11 mouse cellular contexts compared by ENCODE assay signal in the genomic region with DNA sequence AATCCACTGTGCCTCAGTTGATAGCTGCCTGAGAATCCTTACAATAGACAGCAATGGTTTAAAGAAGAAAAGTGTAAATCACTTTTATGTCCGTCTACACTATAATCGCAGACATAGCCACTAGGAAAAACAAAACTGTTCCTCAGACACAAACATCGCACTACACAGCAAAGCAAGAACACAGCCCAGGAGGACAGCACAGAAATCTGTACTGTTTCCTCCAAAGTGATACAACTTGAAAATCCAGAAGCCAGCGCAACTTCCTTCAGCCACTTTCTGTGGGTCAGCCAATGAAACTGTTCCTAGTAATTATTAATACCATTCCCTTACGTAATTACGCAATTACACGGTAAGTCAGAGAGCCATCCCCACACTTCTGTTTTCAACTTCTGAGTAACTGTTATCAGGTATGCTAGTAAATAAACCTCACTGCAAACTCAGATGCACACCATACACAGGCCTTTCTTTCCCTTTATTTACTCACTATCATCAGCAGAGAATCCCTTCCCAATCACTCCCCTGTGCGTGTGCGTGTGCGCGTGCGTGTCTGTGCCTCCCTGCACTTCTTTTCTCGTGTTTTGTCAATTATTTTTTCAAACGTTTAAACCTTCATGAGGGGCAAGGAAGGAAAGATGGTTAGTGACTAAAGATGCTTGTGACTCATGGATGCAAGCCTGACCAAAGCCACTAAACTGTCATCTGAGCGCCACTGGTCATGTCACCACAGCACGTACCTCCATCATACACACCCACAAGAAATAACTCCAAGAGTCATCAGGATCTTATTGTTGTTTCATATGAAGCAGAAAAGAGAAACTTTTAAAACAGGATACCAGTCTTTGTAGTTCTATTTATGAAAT.
DNase-seq lines count a peak whose midpoint lies in the region; ATAC-seq and TF ChIP-seq lines count a peak whose summit lies in the region.
"Had no signal": no experiment of that assay in that cellular context is flagged by ENCODE, and none has a peak within 500 bp of the region (broad histone marks: within the 10 kb centered on the region; RNA-seq: fewer than 3 reads in every experiment).

No protein-coding gene starts in this region.

- H3K36me3 ChIP-seq in heart, embryonic 15.5 days = no peaks in the 10 kb centered on the region
- no peaks in the 10 kb centered on the region for H3K36me3 ChIP-seq in intestine, embryonic 15.5 days

- no peak for ATAC-seq in heart, embryonic 15.5 days (replicated peaks; ENCODE audit: insufficient number of reproducible peaks, insufficient read depth, low FRiP score, low read depth)
- no peak for ATAC-seq in intestine, embryonic 15.5 days
- ATAC-seq in megakaryocyte-erythroid progenitor cell, adult 5-6 weeks (replicated peaks; ENCODE audit: low FRiP score, low TSS enrichment, poor library complexity, severe bottlenecking) = no peak
- ATAC-seq: activated CD4-positive, CD25-positive, alpha-beta regulatory T cell, adult 4 months had no signal

- no peak overlapping the region for H3K27ac ChIP-seq in heart, embryonic 15.5 days
- H3K27ac ChIP-seq in cortical plate, adult 2 months (ENCODE audit: insufficient read depth, low read length) = 0 out of 2 replicates have a peak overlapping the region, but pooled peaks have one; percentile 58
- no peak overlapping the region for H3K27ac ChIP-seq in intestine, embryonic 15.5 days

- TF ChIP-seq CTCF in lung, adult 2 months (IDR thresholded peaks at IDR 0.05; ENCODE audit: insufficient read depth, low read length) = no peak
- TF ChIP-seq CTCF in cortical plate, adult 2 months (IDR thresholded peaks at IDR 0.05; ENCODE audit: extremely low read depth, insufficient read depth, low read length) = no peak

- peaks cover 51% of the 10 kb centered on the region for H3K4me1 ChIP-seq in heart, embryonic 15.5 days (replicated peaks)
- H3K4me1 ChIP-seq in lung, adult 2 months (ENCODE audit: control insufficient read depth, insufficient read depth, low read length) = peaks cover 13% of the 10 kb centered on the region
- H3K4me1 ChIP-seq in cortical plate, adult 2 months (ENCODE audit: control insufficient read depth, insufficient read depth, low read length) = no peaks in the 10 kb centered on the region
- H3K4me1 ChIP-seq in intestine, embryonic 15.5 days (replicated peaks) = peaks cover 17% of the 10 kb centered on the region; the same call in 1 of the 2 replicates

- no peaks in the 10 kb centered on the region for H3K27me3 ChIP-seq in heart, embryonic 15.5 days
- H3K27me3 ChIP-seq in intestine, embryonic 15.5 days (replicated peaks) = no peaks in the 10 kb centered on the region

- H3K4me3 ChIP-seq in heart, embryonic 15.5 days = peak overlapping the region; percentile 18
- H3K4me3 ChIP-seq in lung, adult 2 months (replicated peaks; ENCODE audit: extremely low read depth, low read depth, low read length) = peak overlapping the region; percentile 41
- no peak overlapping the region for H3K4me3 ChIP-seq in cortical plate, adult 2 months (ENCODE audit: insufficient read depth, low read length)
- H3K4me3 ChIP-seq in intestine, embryonic 15.5 days (replicated peaks) = no peak overlapping the region

- intact Hi-C loops in heart, postnatal 10 days (cut with DNase I) = loop anchor here (2.0 kb wide), 2 partner anchors 13 to 49 kb away; no protein-coding TSS in a partner anchor

- WGBS in heart, embryonic 15.5 days = 64% methylated on average over 16 of the region's 16 CpGs
- 34% methylated on average over 16 of the region's 16 CpGs for WGBS in lung, adult 2 months
- 58% methylated on average over 16 of the region's 16 CpGs for WGBS in intestine, embryonic 15.5 days

- no peaks in the 10 kb centered on the region for H3K9me3 ChIP-seq in heart, embryonic 15.5 days (replicated peaks)
- H3K9me3 ChIP-seq in intestine, embryonic 15.5 days = no peaks in the 10 kb centered on the region

- H3K4me2 ChIP-seq in heart, embryonic 15.5 days = peak overlapping the region; percentile 67
- H3K4me2 ChIP-seq in intestine, embryonic 15.5 days (replicated peaks) = peak overlapping the region; percentile 22; the same call in 1 of the 2 replicates

- TF ChIP-seq POLR2A in lung, adult 2 months (IDR thresholded peaks at IDR 0.05; ENCODE audit: borderline replicate concordance, extremely low read depth, low read depth, low read length) = no peak
- no peak for TF ChIP-seq POLR2A in cortical plate, adult 2 months (IDR thresholded peaks at IDR 0.05; ENCODE audit: extremely low read depth, insufficient read depth, low read length)

- H3K9ac ChIP-seq in heart, embryonic 15.5 days = 0 out of 2 replicates have a peak overlapping the region, but pooled peaks have one; percentile 5
- no peak overlapping the region for H3K9ac ChIP-seq in intestine, embryonic 15.5 days

- no peak for DNase-seq in heart, postnatal 10 days
- no peak for DNase-seq in lung, adult 2 months
- DNase-seq in lung, adult 18-20 months = no peak
- no peak for DNase-seq in ovary, adult 18-20 months (ENCODE audit: low spot score)
- DNase-seq: lung, postnatal 36 days; thymus, postnatal 25 days had no signal

Comparison
In these comparisons a context has a peak if more than half of its experiments do, and no peak if none do; other contexts are left out.
1. H3K4me3 ChIP-seq: peak in heart, embryonic 15.5 days (single experiment) and lung, adult 2 months (single experiment); none in cortical plate, adult 2 months (single experiment) and intestine, embryonic 15.5 days (single experiment).